Mouse (Mus musculus) cortical plate, adult 2 months (tissue): Measurements from ENCODE around the gene Csmd2. TPM values are rescaled to one million over a fixed set of nuclear protein-coding genes. Genes with fewer than 3 reads are reported as not detected.
A peak's percentile ranks its signal among the peaks of the same experiment; 100 is the strongest.

Experiments used
- H3K27ac ChIP-seq: fragments of 200-500 bp; 2 replicates; pipeline ENCODE4 v1.5.1; 2012; ENCODE audit warnings: low read length, control low read depth, inconsistent platforms; ENCODE audit not compliant: insufficient read depth
- H3K4me1 ChIP-seq: fragments of 200-500 bp; 2 replicates; pipeline ENCODE4 v1.6.1; 2011; ENCODE audit warnings: low read length; ENCODE audit not compliant: control insufficient read depth, insufficient read depth
- H3K4me3 ChIP-seq: fragments of 200-500 bp; 2 replicates; pipeline ENCODE4 v1.5.1; 2011; ENCODE audit warnings: mild to moderate bottlenecking, low read length, control low read depth; ENCODE audit not compliant: insufficient read depth
- CTCF ChIP-seq: fragments of 200-500 bp; IDR thresholded peaks from 2 replicates; pipeline ENCODE4 v1.5.1; 2011; ENCODE audit warnings: mild to moderate bottlenecking, control low read depth, low read length; ENCODE audit not compliant: insufficient read depth; ENCODE audit errors: extremely low read depth
- POLR2A ChIP-seq: fragments of 200-500 bp; IDR thresholded peaks from 2 replicates; pipeline ENCODE4 v1.6.1; 2011; ENCODE audit warnings: mild to moderate bottlenecking, low read length, control low read depth; ENCODE audit not compliant: insufficient read depth; ENCODE audit errors: extremely low read depth
- polyA plus RNA-seq: library from polyadenylated mRNA; depleted of rRNA; stranded (reverse); fragments of >200 nt; gene quantifications from 2 replicates; pipeline ENCODE4 v1.2.3, GENCODE M21; 2012

Gene Csmd2
- polyA plus RNA-seq, 1 experiment: 29.3 TPM

DNA sequence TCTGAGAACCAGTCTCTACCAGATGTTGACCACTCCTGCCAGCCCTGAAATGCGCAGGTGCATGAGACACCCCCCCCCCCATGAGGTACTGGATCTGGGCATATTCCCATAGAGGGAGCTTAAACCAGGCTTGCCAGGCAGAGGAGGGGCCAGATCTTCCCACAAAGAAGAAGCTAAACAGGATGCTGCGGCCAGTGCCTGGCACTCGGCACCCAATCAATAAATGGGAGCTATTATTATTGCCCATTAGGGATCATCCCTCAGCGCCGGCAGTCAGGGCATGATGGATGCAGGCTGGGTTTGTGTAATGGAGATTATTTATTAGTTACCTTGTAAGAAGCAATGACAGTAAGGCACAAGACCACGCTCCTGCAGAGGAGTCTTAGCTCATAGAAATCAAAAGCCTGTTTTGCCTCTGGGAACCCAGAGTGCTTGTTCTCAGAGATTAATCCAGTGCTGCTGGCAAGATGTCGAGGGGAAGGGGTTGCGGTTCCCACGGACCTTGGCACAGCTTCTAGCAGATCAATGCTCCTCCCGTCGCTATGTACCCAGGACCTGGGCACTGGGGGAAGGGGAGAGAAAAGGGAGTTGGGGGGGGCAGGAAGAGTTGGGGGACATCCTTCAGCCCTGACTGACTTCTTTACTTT, 146.8 kb downstream of the Csmd2 start:
- no peak for TF ChIP-seq CTCF
- TF ChIP-seq POLR2A: no peak
- Histone ChIP-seq H3K27ac (no peak overlapping the region), H3K4me3 (no peak overlapping the region), H3K4me1 (no peaks in the 10 kb centered on the region; the same call in 1 of the 2 replicates)

DNA sequence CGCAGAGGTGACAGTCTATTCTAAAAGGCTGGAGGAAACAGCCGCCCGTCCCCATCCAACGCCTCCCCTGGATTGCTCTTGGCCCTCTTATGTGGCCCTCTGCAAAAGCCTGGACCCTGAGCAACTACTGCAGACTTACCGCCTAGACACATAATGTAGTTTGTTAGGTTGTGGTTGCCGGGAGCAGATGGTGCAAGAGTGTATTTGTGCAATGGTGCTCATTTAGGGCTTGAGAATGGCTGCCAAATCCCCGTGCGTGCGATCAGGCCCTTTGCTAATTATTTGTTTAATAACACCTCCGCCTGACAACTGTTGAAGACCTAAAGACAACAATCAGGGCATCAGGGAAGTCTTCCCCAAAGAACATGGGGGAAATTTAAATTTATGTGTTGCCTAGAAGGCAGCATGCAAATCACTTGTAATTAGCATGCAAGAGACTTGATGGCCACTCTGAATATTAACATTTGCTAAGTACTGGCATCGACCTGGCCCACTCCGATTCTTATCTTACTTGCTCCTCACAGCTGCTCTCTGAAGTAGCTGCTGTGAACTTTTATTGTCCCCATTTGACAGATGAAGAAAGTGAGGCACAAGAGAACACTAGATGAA, 147.5 kb downstream of the Csmd2 start:
- no peak overlapping the region for H3K4me3 ChIP-seq
- H3K27ac ChIP-seq: no peak overlapping the region
- TF ChIP-seq CTCF (no peak), POLR2A (no peak)

GRCm38 (mm10) chr4:128139991-128140390, 152.3 kb downstream of the Csmd2 start:
- Histone ChIP-seq H3K27ac (no peak overlapping the region), H3K4me3 (no peak overlapping the region), H3K4me1 (peaks cover 2% of the 10 kb centered on the region)
- TF ChIP-seq CTCF: no peak
- no peak for TF ChIP-seq POLR2A

More for the DNA sequence above, 147.5 kb downstream of the Csmd2 start:
- no peaks in the 10 kb centered on the region; the same call in 1 of the 2 replicates for H3K4me1 ChIP-seq

DNA sequence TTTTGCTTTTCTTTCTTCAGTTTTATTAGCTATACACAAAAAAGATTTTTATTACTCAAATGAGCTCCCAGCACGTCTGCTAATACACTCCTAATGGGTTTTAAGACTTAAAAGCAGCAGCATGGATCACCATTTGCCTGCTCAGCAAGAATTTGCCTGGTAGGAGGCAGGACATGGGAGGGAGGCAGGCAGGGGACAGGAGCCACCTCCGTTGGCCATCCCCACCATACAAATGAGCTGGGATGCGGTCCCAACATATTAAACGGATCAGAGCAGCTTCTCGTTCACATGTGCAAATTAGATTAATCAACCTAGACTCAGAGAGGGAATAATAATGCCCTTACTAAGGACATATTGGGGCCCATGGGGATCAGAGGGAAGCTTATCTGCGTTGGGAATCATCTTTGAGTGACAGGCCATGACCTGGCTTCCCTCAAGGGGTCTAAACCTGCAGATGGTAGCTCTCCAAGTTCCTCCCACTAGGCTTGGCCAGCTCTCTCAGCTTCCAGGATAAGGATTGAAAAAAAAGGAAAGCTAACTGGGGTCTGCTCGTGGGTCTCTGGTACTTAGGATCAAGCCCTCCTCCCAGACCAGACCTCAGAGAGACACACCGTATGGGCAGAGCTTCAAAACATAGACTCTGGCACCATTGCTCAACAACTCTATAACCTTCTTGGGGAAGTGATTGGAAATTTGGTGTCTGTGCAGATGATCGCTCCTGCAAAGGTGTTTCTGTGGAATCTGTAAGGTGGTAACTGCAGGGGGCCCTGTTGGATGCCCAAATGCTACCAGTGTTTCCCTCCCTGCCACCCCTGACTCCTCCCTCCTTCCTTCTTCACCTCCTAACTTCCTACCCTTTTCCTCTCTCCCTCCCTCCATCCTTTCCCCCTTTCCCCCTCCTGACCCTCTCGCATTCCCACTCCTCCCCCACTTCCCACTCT, 153.8 kb downstream of the Csmd2 start:
- peaks cover 2% of the 10 kb centered on the region for H3K4me1 ChIP-seq
- no peak overlapping the region for H3K27ac ChIP-seq
- TF ChIP-seq CTCF (no peak), POLR2A (no peak)
- no peak overlapping the region for H3K4me3 ChIP-seq

DNA sequence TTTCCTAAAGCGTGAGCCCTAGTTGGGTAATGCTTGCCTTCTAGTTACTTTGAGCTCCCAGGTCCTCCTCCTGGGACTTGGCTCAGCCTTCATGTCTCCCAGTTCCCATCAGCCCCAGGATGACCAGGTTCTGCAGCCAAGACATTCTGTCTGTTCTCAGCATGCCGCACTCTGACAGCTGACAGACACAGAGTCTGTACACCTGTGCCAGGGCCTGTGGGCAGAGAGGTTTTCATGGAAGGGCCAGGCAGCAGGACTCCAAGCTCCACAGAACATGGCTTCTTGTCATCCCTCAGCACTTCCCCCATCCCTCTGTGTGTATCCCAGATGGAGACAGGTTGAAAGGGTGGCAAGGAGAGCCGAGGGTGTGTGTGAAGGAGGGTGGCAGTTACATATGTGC, 154.6 kb downstream of the Csmd2 start:
- peaks cover 2% of the 10 kb centered on the region for H3K4me1 ChIP-seq
- no peak overlapping the region for H3K27ac ChIP-seq
- no peak overlapping the region for H3K4me3 ChIP-seq
- no peak for TF ChIP-seq CTCF
- TF ChIP-seq POLR2A: no peak

GRCm38 (mm10) chr4:128143147-128143546, 155.5 kb downstream of the Csmd2 start:
- TF ChIP-seq POLR2A (no peak), CTCF (no peak)
- no peak overlapping the region for H3K27ac ChIP-seq
- H3K4me1 ChIP-seq: peaks cover 2% of the 10 kb centered on the region
- no peak overlapping the region for H3K4me3 ChIP-seq

DNA sequence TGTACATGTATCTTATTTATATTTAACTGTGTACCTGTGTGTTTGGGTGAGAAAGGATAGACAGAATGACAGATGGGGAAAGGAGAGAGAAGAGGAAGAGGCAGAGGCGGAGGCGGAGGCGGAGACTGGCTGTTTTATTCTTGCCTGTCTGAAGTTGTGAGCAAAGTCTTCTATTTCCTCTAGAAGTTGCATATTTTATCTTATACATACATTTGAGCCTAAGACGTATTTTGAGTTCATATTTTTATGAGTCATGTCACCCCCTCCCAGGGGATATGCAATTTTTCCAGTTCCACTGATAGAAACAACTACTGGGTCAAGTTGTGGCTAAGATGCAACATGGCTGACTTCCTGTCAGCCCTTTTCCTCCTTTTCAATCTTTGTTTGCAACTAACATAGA, 161.9 kb downstream of the Csmd2 start:
- H3K4me3 ChIP-seq: no peak overlapping the region
- no peak for TF ChIP-seq CTCF
- TF ChIP-seq POLR2A: no peak
- peaks cover 19% of the 10 kb centered on the region for H3K4me1 ChIP-seq
- no peak overlapping the region for H3K27ac ChIP-seq

DNA sequence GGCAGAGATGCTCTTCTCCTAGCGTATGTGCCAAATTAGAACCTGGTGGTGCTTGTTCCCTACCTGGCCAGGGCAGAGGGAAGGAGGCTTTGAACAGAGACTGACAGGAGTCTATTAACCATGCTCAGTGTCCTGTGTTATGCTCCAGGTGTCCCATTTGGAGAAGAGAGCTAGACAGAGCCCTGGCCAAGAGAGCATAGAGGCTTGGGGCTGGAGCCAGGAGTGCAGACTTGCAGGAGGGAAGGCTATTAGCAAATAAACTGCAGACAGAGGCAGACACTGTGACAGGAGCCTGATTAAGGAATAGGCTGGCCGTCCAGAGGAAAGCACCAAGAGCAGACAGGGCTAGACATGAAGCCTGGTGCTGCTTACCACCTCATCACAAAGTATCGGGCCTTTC, 164.4 kb downstream of the Csmd2 start:
- TF ChIP-seq CTCF (no peak), POLR2A (no peak)
- Histone ChIP-seq H3K27ac (no peak overlapping the region), H3K4me1 (peaks cover 21% of the 10 kb centered on the region), H3K4me3 (no peak overlapping the region)

DNA sequence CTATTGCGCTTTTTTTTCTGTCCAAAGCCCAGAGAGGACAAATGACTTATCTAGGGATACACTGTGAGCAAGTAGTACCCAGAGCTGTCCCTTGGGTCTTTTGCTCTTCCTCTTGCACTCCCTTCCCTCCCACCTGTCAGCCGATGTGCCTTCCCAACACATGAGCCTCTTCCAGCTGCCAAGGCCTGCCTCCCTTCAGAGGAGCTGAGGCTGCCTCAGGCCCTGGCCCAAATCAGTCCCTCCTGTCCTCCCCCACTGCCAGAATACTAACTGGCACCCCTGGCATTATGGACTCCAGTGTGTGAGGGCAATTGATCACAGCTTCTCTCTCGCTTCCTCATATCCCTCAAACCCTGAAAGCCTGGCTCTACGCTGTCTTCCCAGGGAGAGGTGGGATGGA, 165.5 kb downstream of the Csmd2 start:
- TF ChIP-seq CTCF: no peak
- peaks cover 26% of the 10 kb centered on the region for H3K4me1 ChIP-seq
- no peak overlapping the region for H3K4me3 ChIP-seq
- H3K27ac ChIP-seq: peak overlapping the region; percentile 7; the same call in 1 of the 2 replicates

DNA sequence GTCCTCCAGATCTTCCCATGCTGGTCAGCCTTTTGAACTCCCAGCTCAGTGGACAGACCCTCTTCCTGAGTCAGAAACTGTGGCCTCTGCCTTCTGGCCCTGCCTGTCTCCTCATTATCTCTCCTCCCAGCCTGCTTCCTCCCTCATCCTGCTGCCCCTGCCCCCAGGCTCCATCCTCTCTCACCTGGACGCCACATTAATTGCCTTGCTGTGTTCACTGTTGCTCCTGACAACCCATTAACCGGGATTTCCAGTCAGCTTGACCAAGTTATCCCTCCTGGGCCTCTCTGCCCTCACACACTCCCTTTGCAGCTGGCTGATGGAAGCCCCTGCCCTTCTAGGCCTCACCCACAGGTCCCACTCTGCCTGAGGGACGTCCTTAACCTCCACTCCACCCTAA, 167.6 kb downstream of the Csmd2 start:
- Histone ChIP-seq H3K27ac (no peak overlapping the region), H3K4me1 (peaks cover 28% of the 10 kb centered on the region), H3K4me3 (no peak overlapping the region)
- TF ChIP-seq POLR2A (no peak), CTCF (no peak)
